Mouse (Mus musculus) megakaryocyte, adult 5-6 weeks (primary cell): Measurements from ENCODE around the gene Cnn1. TPM values are rescaled to one million over a fixed set of nuclear protein-coding genes. Genes with fewer than 3 reads are reported as not detected.

Experiments
- ATAC-seq: 2 replicates; pipeline ENCODE4 v1.8.0; 2016; ENCODE audit warnings: mild to moderate bottlenecking, inconsistent platforms; ENCODE audit not compliant: poor library complexity, severe bottlenecking
- total RNA-seq, 2 experiments: library from RNA; stranded (forward) in 1 of 2; stranded (reverse) in 1 of 2; fragments of 153-499, 151-499 nt in 1 of 2; fragments of 221-1000, 200-1000 nt in 1 of 2; gene quantifications; 2 replicates each; pipeline versions ENCODE4 v1.2.3 to v1.2.4; 2015 to 2017

Gene Cnn1
- total RNA-seq, 2 experiments from 2014 or later = not detected

DNA sequence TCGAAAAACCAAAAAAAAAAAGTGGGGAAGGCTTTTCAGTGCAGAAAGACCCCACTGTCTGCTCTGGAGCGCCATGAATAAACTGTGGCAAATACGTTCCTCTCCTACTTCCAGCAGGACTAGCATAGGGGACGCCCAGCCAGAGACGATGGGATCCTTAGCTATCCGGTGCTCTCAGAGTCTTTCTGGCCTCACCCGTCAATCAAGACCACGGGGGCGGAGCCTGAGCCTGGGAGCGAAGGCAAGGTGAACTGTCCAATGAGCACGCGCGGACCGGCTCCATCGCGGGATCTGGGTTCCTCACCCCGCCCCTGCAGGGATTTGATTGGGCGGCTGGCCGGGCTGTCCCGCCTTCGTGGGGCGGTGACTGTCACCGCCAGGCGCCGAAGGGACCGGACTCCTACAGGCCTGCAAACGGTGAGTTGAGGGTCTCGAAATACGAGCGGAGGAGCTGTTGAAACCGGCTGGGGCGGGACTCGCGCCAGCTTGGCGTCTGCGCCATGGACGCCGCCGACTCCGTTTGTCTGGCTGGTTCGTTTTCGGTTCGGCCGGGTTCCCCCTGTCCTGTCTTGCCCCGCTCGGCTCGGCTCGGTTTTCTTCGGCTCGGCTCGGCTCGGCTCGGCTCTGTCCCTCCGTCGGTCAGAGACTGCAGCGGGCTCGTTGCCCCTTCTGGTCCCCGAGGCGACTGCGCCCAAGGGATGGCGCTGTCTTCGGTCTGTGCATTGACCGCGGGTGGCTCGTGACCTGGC, 57.7 kb downstream of the Cnn1 start, which contains the start of gene Pigyl:
Gene Pigyl, plus strand, starts transcription at position 350 of the 749 bp plus-strand sequence.
- ATAC-seq = peak; percentile 98

DNA sequence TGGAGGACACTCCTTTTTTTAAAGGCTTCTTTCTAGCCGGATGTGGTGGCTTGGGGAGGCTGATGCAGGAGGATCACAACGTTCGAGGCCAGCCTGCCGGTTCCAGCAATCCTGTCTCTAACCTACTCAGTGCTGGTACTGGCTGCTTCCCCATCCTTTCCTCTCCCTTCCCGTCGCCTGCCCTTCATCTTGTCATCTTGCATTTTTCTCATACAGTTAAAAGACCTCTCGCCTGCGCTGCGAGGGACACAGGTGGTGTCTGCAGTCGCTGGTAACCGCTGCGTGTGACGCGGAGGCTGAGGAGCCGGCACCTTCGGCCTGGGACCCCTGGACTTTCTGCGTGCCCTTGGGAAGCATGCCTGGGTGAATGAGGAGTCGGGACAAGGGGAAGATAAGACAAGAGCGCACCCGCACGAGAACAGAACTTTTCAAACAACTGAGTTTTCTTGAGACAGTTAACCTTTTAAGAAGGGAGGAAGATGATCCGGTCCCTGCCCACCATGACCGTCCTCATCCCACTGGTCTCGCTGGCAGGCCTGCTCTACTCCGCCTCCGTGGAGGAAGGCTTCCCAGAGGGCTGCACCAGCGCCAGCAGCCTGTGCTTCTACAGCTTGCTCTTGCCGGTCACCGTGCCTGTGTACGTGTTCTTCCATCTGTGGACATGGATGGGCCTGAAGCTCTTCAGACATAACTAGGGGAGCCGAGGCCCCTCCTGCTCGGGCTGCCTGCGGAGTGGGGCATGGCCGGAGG, 58.7 kb downstream of the Cnn1 start:
- no peak for ATAC-seq

Other genes with a start within 250 kb of the Cnn1 start
- gene Dock6, start 246.6 kb upstream of the Cnn1 start, total RNA-seq (2015) = 2.3 and 2.6 TPM in 2 replicates
- 1.3 and 1.5 TPM in 2 replicates for gene Dock6, start 246.6 kb upstream of the Cnn1 start, total RNA-seq (2017)
- gene Rab3d, start 181.0 kb upstream of the Cnn1 start, total RNA-seq (2015) = 36.7 and 44.4 TPM in 2 replicates
- 66.4 and 92.7 TPM in 2 replicates for gene Rab3d, start 181.0 kb upstream of the Cnn1 start, total RNA-seq (2017)
- gene Ccdc159, start 171.7 kb upstream of the Cnn1 start, total RNA-seq (2015) = 0.22 and 1.0 TPM in 2 replicates
- 0.53 TPM in 1 of 2 replicates, not detected in the other for gene Ccdc159, start 171.7 kb upstream of the Cnn1 start, total RNA-seq (2017)
- gene Tmem205, start 171.7 kb upstream of the Cnn1 start, total RNA-seq (2015) = 40.9 and 48.2 TPM in 2 replicates
- 8.0 and 14.1 TPM in 2 replicates for gene Tmem205, start 171.7 kb upstream of the Cnn1 start, total RNA-seq (2017)
- gene Plppr2, start 162.2 kb upstream of the Cnn1 start, total RNA-seq (2015) = 0.57 and 0.96 TPM in 2 replicates
- gene Plppr2, start 162.2 kb upstream of the Cnn1 start, total RNA-seq (2017) = 0.65 TPM in 1 of 2 replicates, not detected in the other
- 3.7 and 4.3 TPM in 2 replicates for gene Swsap1, start 143.5 kb upstream of the Cnn1 start, total RNA-seq (2015)
- gene Swsap1, start 143.5 kb upstream of the Cnn1 start, total RNA-seq (2017) = 6.5 and 6.6 TPM in 2 replicates
- gene Epor, start 135.7 kb upstream of the Cnn1 start, total RNA-seq (2015) = 0.45 and 0.84 TPM in 2 replicates
- gene Epor, start 135.7 kb upstream of the Cnn1 start, total RNA-seq (2017) = 0.28 and 1.2 TPM in 2 replicates
- gene Rgl3, start 109.8 kb upstream of the Cnn1 start, total RNA-seq (2015) = not detected in 2 replicates
- not detected in 2 replicates for gene Rgl3, start 109.8 kb upstream of the Cnn1 start, total RNA-seq (2017)
- not detected in 2 replicates for gene Ccdc151, start 96.6 kb upstream of the Cnn1 start, total RNA-seq (2015)
- gene Ccdc151, start 96.6 kb upstream of the Cnn1 start, total RNA-seq (2017) = not detected in 2 replicates
- gene Prkcsh, start 96.4 kb upstream of the Cnn1 start, total RNA-seq (2015) = 25.4 and 28.8 TPM in 2 replicates
- gene Prkcsh, start 96.4 kb upstream of the Cnn1 start, total RNA-seq (2017) = 70.7 and 76.5 TPM in 2 replicates
- gene Elavl3, start 47.2 kb upstream of the Cnn1 start, total RNA-seq (2015) = not detected in 2 replicates
- not detected in 2 replicates for gene Elavl3, start 47.2 kb upstream of the Cnn1 start, total RNA-seq (2017)
- gene Gm49318, start 28.0 kb upstream of the Cnn1 start, total RNA-seq (2015) = not detected in 2 replicates
- not detected in 2 replicates for gene Gm49318, start 28.0 kb upstream of the Cnn1 start, total RNA-seq (2017)
- gene Zfp653, start 27.8 kb upstream of the Cnn1 start, total RNA-seq (2015) = 4.4 and 6.1 TPM in 2 replicates
- 6.2 and 8.6 TPM in 2 replicates for gene Zfp653, start 27.8 kb upstream of the Cnn1 start, total RNA-seq (2017)
- gene Ecsit, start 13.8 kb upstream of the Cnn1 start, total RNA-seq (2015) = 3.9 and 5.0 TPM in 2 replicates
- gene Ecsit, start 13.8 kb upstream of the Cnn1 start, total RNA-seq (2017) = 10.8 and 11.1 TPM in 2 replicates
- 85.2 and 95.7 TPM in 2 replicates for gene Elof1, start 18.0 kb downstream of the Cnn1 start, total RNA-seq (2015)
- gene Elof1, start 18.0 kb downstream of the Cnn1 start, total RNA-seq (2017) = 29.7 and 42.0 TPM in 2 replicates
- 5.5 and 10.9 TPM in 2 replicates for gene Acp5, start 36.5 kb downstream of the Cnn1 start, total RNA-seq (2015)
- gene Acp5, start 36.5 kb downstream of the Cnn1 start, total RNA-seq (2017) = 4.4 and 6.6 TPM in 2 replicates
- 19.7 and 22.1 TPM in 2 replicates for gene Pigyl, start 57.6 kb downstream of the Cnn1 start, total RNA-seq (2015)
- gene Pigyl, start 57.6 kb downstream of the Cnn1 start, total RNA-seq (2017) = 22.8 and 24.8 TPM in 2 replicates
- not detected in 2 replicates for gene Zfp872, start 88.9 kb downstream of the Cnn1 start, total RNA-seq (2015)
- not detected in 2 replicates for gene Zfp872, start 88.9 kb downstream of the Cnn1 start, total RNA-seq (2017)
- gene Zfp809, start 126.5 kb downstream of the Cnn1 start, total RNA-seq (2015) = 39.2 and 40.2 TPM in 2 replicates
- 33.4 and 34.6 TPM in 2 replicates for gene Zfp809, start 126.5 kb downstream of the Cnn1 start, total RNA-seq (2017)
- 0.33 and 0.80 TPM in 2 replicates for gene Zfp599, start 160.7 kb downstream of the Cnn1 start, total RNA-seq (2015)
- gene Zfp599, start 160.7 kb downstream of the Cnn1 start, total RNA-seq (2017) = 0.85 and 1.8 TPM in 2 replicates
- 6.2 and 9.1 TPM in 2 replicates for gene Zfp810, start 208.4 kb downstream of the Cnn1 start, total RNA-seq (2015)
- gene Zfp810, start 208.4 kb downstream of the Cnn1 start, total RNA-seq (2017) = 8.2 and 11.6 TPM in 2 replicates